Mouse (Mus musculus) thymus, adult 2 months (tissue): ENCODE measurements around the gene Phf11c. TPM values are rescaled to one million over a fixed set of nuclear protein-coding genes. Genes with fewer than 3 reads are reported as not detected.
"Not testable (repeated sequence)": the region's sequence is repeated elsewhere in the genome, so short reads cannot be mapped to it uniquely, and the experiment has no call there.

ENCODE experiments used
- DNase-seq: peaks from one replicate; pipeline ENCODE4 v3.0.0; 2021
- H3K27ac ChIP-seq: fragments of 200-500 bp; 2 replicates; pipeline ENCODE4 v1.5.1; 2012; ENCODE audit warnings: low read length, control low read depth; ENCODE audit not compliant: control insufficient read depth, insufficient read depth
- H3K27me3 ChIP-seq: fragments of 200-500 bp; 2 replicates; pipeline ENCODE4 v1.6.1; 2012; ENCODE audit warnings: mild to moderate bottlenecking, low read length, moderate library complexity, mixed read lengths; ENCODE audit not compliant: control insufficient read depth, insufficient read depth
- H3K36me3 ChIP-seq: fragments of 200-500 bp; 2 replicates; pipeline ENCODE4 v1.6.1; 2012; ENCODE audit warnings: mild to moderate bottlenecking, low read length, moderate library complexity; ENCODE audit not compliant: control insufficient read depth, insufficient read depth
- H3K4me1 ChIP-seq: fragments of 200-500 bp; replicated peaks from 2 replicates; pipeline ENCODE4 v1.6.1; 2012; ENCODE audit warnings: low read length; ENCODE audit not compliant: control insufficient read depth, insufficient read depth
- H3K4me3 ChIP-seq: fragments of 200-500 bp; 2 replicates; pipeline ENCODE4 v1.5.1; 2012; ENCODE audit warnings: mild to moderate bottlenecking, low read length, control low read depth, moderate library complexity; ENCODE audit not compliant: control insufficient read depth, insufficient read depth
- CTCF ChIP-seq: fragments of 200-500 bp; IDR thresholded peaks from 2 replicates; pipeline ENCODE4 v1.5.1; 2012; ENCODE audit warnings: mild to moderate bottlenecking, control low read depth, low read length, moderate library complexity, borderline replicate concordance; ENCODE audit not compliant: control insufficient read depth, poor library complexity, insufficient read depth; ENCODE audit errors: extremely low read depth
- POLR2A ChIP-seq: fragments of 200-500 bp; IDR thresholded peaks from 2 replicates; pipeline ENCODE4 v1.6.1; 2012; ENCODE audit warnings: mild to moderate bottlenecking, low read length, control low read depth, moderate library complexity; ENCODE audit not compliant: control insufficient read depth, poor library complexity, insufficient read depth; ENCODE audit errors: extremely low read depth
- WGBS: fragments of 180-500 bp; shearing (Covaris S2); methylation state at CpG from one replicate; pipeline ENCODE4 v1.1.7; 2018; 5-methylcytosine and 5-hydroxymethylcytosine counted together
- polyA plus RNA-seq: library from polyadenylated mRNA; depleted of rRNA; stranded (reverse); fragments of >200 nt; gene quantifications from 2 replicates; pipeline ENCODE4 v1.2.3, GENCODE M21; 2012

Gene Phf11c
- polyA plus RNA-seq, 1 experiment, result 3.1 TPM

DNA sequence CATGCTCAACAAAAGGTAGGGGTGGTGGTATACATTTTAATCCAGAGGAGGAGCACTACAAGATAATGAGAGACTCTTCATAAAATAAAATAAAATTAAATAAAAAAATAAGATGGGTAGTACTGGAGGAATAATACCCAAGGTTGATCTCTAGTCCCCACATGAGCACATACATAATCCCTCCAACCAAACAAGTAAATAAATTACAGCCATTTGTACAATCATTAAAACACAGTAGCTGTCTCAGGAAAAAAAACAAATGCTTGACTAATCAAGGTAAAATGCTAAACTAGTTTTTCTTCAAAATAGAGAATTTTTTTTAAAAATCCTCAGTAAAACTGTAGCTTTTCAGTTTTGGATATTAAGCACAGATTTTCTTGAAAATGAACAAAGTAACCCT lies 40.0 kb upstream of the Phf11c start:
- H3K27ac ChIP-seq, result no peak overlapping the region
- TF ChIP-seq POLR2A, result no peak
- no peak for TF ChIP-seq CTCF
- no peak for DNase-seq
- H3K4me1 ChIP-seq, result peaks cover 3% of the 10 kb centered on the region; the same call in 1 of the 2 replicates
- H3K36me3 ChIP-seq, result no peaks in the 10 kb centered on the region
- no peaks in the 10 kb centered on the region for H3K27me3 ChIP-seq
- no peak overlapping the region for H3K4me3 ChIP-seq

DNA sequence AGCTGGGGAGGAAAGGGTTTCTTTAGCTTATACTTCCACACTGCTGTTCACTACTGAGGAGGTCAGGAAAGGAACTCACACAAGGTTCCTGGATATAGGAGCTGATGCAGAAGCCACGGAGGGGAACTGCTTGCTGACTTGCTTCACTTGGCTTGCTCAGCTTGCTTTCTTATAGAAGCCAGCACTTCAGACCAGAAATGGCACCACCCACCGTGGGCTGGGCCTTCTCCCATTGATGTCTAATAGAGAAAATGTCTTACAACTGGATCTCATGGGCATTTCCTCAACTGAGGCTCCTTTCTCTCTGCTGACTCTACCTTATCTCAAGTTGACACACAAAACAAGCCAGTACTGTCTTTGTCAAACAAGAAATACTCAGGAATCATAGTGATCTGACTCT lies 38.7 kb upstream of the Phf11c start:
- no peaks in the 10 kb centered on the region for H3K36me3 ChIP-seq
- H3K27me3 ChIP-seq, result no peaks in the 10 kb centered on the region
- no peaks in the 10 kb centered on the region for H3K4me1 ChIP-seq
- TF ChIP-seq POLR2A (no peak), CTCF (no peak)
- DNase-seq, result no peak
- WGBS, result 77% methylated on average over 2 of the region's 2 CpGs
- H3K27ac ChIP-seq, result no peak overlapping the region
- H3K4me3 ChIP-seq, result no peak overlapping the region

DNA sequence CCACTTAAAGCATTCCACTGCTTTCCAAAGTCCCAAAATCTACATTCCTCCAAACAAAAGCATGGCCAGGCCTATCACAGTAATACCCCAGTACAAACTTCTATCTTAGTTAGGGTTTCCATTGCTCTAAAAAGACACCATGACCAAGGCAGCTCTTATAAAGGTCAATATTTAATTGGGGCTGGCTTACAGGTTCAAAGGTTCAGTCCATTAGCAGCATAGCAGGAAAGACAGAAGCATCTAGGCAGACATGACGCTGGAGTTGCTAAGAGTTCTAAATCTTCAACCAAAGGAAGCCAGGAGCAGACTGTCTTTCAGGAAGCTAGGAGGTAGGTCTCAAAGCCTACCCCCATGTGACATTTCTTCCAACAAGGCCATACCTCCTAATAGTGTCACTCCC lies 35.4 kb upstream of the Phf11c start:
- Histone ChIP-seq H3K4me3 (no peak overlapping the region), H3K27ac (no peak overlapping the region), H3K27me3 (no peaks in the 10 kb centered on the region), H3K4me1 (no peaks in the 10 kb centered on the region), H3K36me3 (no peaks in the 10 kb centered on the region)
- 97% methylated on average over 1 of the region's 1 CpGs for WGBS
- no peak for DNase-seq
- TF ChIP-seq POLR2A, result no peak
- no peak for TF ChIP-seq CTCF

DNA sequence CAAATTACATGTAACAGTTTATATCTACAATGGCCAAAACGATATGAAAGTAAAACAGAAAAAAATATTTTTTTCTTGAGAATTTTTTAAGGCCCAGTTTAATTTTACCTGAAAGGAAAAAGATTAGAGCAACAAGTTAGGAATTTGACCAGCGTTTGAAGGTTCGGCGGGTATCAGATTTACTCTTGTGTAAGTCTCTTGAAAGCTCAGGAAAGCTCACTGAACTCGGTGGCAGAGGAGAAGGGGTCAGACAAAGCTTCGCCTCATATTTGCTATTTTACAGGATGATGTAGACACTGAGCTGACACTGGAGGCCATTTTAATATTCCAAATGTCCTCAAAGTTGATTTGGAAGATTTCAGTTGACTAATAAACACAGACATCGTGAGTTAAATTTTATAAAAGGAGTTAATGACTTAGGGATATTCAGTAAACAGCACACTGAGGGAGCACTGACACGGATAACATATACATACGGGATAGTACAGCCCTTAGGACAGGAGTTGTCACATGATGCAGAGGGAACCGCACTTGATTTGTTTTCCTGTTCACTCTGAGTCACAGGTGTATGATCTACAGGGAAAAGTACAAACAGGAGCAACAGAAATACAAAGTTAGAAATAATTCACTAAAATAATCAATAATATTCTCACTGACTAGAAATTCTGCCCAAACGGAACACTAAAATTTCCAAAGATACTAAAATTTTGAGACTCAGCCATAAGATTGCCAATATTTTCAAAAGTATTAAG lies 27.9 kb upstream of the Phf11c start:
- TF ChIP-seq CTCF, result no peak
- no peak for TF ChIP-seq POLR2A

DNA sequence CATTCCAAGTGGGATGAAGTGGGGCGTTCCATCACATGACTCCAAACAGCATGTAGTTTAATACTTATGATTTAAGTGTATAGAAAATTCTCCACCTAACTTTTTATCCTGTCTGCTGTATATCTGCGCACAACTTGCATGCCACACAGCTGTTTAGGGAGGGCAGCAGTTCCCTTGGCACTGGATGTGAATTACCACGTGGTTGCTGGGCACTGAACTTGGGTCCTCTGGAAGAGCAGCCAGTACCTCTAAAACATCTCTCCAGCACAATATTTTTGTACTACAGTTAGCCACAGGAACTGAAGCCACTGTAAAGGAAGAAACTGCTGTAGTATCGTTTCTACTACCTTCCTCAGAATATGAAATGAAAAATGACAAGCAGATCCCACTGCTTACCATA lies 23.0 kb upstream of the Phf11c start:
- WGBS, result 95% methylated on average over 4 of the region's 4 CpGs
- Histone ChIP-seq H3K36me3 (peaks cover 37% of the 10 kb centered on the region), H3K27ac (no peak overlapping the region), H3K27me3 (no peaks in the 10 kb centered on the region), H3K4me3 (no peak overlapping the region), H3K4me1 (no peaks in the 10 kb centered on the region)
- no peak for TF ChIP-seq POLR2A
- no peak for TF ChIP-seq CTCF
- no peak for DNase-seq

More for the DNA sequence above, 27.9 kb upstream of the Phf11c start:
- Histone ChIP-seq H3K36me3 (peaks cover 15% of the 10 kb centered on the region), H3K4me3 (no peak overlapping the region), H3K4me1 (no peaks in the 10 kb centered on the region), H3K27ac (no peak overlapping the region), H3K27me3 (no peaks in the 10 kb centered on the region)
- WGBS, result 95% methylated on average over 11 of the region's 11 CpGs
- no peak for DNase-seq

DNA sequence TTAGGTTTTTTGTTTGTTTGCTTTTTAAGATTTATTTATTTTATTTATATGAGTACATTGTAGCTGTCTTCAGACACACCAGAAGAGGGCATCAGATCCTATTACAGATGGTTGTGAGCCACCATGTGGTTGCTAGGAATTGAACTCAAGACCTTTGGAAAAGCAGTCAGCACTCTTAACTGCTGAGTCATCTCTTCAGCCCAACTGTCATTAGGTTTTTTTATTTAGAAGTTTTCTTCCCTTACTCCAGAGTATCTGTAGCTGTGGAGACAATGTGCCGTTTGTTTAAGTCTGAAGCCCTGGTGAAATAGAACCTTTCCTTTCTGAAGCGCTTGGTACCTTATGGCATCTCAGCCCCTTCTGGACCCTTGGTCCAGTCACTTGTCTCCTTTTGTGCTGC lies 19.8 kb upstream of the Phf11c start:
- 100% methylated on average over 2 of the region's 2 CpGs for WGBS
- DNase-seq, H3K27ac ChIP-seq, H3K27me3 ChIP-seq, H3K4me3 ChIP-seq, H3K4me1 ChIP-seq: not testable (repeated sequence)
- peaks cover 48% of the 10 kb centered on the region for H3K36me3 ChIP-seq

DNA sequence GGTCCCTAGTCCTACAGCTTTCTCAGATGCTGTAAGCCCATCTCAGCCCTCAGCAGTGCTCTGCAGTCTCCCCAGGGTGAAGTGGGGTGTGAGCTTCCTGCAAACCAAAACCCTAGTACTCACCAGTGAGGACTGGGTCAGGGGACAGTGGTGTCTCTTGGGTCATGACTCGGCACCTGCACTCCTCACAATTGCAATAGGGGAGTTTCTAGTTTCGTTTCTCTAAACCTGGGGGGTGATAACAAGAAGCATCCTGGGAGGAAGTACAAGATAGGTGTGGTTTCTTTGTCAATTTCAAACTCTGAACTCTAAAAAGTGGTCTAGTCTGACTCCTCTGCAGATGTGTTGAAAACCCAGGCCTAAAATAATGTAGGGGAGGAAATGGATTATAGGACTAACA lies 1.8 kb upstream of the Phf11c start:
- 10% methylated on average over 2 of the region's 2 CpGs for WGBS
- peak; percentile 29 for DNase-seq
- H3K4me1 ChIP-seq, result no peaks in the 10 kb centered on the region; the same call in 1 of the 2 replicates
- peak overlapping the region; percentile 64 for H3K27ac ChIP-seq
- H3K4me3 ChIP-seq, result peak overlapping the region; percentile 39
- TF ChIP-seq POLR2A (no peak), CTCF (no peak)
- no peaks in the 10 kb centered on the region for H3K27me3 ChIP-seq
- no peaks in the 10 kb centered on the region for H3K36me3 ChIP-seq

DNA sequence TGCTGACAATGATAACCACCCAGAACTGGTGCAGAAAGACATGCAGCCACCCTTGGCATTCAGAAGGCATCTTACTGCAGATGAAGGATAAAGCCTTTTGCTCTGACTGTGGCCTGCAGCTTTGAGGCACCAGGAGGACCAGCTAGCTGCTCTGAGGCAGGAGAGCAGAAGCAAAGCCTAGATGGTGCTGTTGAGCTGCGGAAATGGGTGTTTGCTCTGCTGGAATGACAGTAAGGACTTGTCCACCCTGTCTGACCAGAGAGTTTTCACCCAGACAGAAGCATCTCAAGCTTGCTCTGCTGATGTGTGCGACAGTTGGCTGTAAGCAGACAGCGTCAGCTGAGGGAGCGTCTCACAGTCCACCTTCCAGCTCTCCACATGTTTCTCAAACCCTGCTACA lies 5.0 kb downstream of the Phf11c start:
- not testable (repeated sequence) for H3K27me3 ChIP-seq, H3K4me3 ChIP-seq, H3K36me3 ChIP-seq, H3K27ac ChIP-seq, DNase-seq, H3K4me1 ChIP-seq
- 94% methylated on average over 4 of the region's 4 CpGs for WGBS
